Mouse (Mus musculus) small intestine, adult 2 months (tissue): ENCODE results near the gene Cxcl9.

Source experiments
- CTCF ChIP-seq: fragments of 200-500 bp; IDR thresholded peaks from 2 replicates; pipeline ENCODE4 v1.5.1; 2012; ENCODE audit warnings: low read depth, mild to moderate bottlenecking, control low read depth, inconsistent platforms, low read length, moderate library complexity, mixed read lengths; ENCODE audit not compliant: insufficient replicate concordance, insufficient read length; ENCODE audit errors: extremely low read depth
- POLR2A ChIP-seq: fragments of 200-500 bp; IDR thresholded peaks from 2 replicates; pipeline ENCODE4 v1.6.1; 2012; ENCODE audit warnings: low read depth, mild to moderate bottlenecking, control low read depth, inconsistent platforms, low read length, moderate library complexity

DNA sequence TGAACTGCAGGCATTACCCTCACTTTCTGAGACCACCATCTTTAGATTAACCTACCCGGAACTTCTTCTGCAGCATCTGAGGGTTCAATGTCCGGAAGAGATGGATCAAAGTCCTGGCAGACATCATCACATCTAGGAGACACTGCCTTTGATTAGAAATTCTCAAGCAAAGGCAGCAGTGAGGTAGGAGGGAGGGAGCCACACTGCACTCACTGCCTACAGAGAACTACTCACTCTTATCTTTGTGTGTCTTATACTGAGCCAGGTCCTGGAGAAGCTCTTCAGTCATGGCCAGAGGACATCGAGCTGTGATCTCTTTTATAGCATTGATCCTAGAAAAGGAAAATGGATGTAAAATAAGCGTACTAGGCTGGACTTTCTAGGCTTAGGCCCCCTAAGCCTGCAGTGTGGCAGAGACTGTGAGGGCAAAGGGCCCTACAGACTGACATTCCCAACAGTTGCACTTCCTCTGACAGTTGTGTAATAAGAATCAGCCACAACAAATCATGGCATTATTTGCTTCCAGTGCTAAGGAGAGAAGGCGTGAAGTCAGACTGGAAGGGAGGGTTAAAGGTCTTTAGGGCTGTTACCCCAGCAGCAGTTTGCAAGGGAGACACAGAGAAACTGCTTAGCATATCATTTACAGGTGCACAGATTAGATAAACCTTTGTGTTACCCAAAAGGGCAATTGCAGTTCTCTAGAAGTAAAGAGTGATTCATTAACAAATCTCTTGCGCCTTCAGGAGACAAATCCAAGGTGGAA is 36.0 kb downstream of the Cxcl9 start:
- no peak for TF ChIP-seq CTCF
- no peak for TF ChIP-seq POLR2A
